20 mouse cellular contexts compared by ENCODE assay signal in the genomic region with DNA sequence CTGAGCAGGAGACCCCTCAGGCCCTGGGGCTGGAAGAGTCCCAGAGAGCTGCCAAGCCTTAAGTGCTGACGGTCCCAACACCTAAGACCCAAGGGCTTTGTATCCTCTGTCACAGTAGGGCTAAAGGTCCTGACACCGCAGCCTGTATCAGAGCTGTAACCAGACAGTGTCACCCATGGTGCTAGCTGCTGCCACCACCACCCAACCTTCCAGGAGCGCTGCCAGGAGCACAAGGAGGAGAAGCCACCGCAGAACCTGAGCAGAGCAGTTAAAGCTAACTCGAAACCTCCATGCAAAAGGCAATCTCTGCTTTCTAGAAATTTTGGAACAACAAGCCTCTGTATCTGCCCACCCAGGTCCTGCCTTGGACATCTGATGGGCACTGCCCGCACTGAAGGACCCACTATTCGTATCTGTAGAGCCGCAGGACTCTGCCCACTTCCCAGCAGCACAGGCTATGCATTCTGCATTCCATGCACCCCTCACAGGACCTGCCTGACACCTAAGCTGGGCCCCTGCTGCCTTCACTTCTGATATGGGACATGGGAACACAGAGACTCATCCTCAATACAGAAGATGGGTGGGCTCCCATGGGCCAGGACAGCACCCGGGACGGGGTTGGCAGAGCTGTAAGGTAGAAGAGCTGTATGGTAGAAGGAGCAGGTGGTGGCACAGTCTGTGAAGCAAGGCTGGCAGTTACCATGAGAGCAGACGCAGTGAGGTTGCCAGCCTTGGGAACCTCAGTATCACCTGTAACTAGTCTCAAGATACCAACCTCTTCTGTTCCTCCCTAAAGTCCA. TPM values are rescaled to one million over a fixed set of nuclear protein-coding genes. Genes with fewer than 3 reads are reported as not detected.
DNase-seq lines count a peak whose midpoint lies in the region; ATAC-seq and TF ChIP-seq lines count a peak whose summit lies in the region.
"Had no signal": no experiment of that assay in that cellular context is flagged by ENCODE, and none has a peak within 500 bp of the region (broad histone marks: within the 10 kb centered on the region; RNA-seq: fewer than 3 reads in every experiment).

No protein-coding gene starts in this region.

- H3K36me3 ChIP-seq in hindbrain, postnatal 0 days (ENCODE audit: insufficient read depth, low read length), result no peaks in the 10 kb centered on the region
- H3K36me3 ChIP-seq: embryonic facial prominence, embryonic 12.5 days; neural tube, embryonic 12.5 days had no signal

- H3K9me3 ChIP-seq in hindbrain, postnatal 0 days (ENCODE audit: low read length), result no peaks in the 10 kb centered on the region
- H3K9me3 ChIP-seq: embryonic facial prominence, embryonic 12.5 days; liver, embryonic 12.5 days; neural tube, embryonic 12.5 days had no signal

- DNase-seq in cerebellum, adult 18-20 months, result peak; percentile 53 to 64
- DNase-seq in cerebellum, adult 11 months, result no peak
- DNase-seq in left cerebral cortex, adult 2 months (ENCODE audit: extremely low spot score in 1 of 2, low spot score in 2 of 2), result no peak
- no peak for DNase-seq in left cerebral cortex, adult 18-20 months (ENCODE audit: low spot score in 2 of 2)
- DNase-seq in cerebellum, postnatal 10 days, result peak; percentile 63 to 65
- no peak for DNase-seq in hindbrain, postnatal 0 days (ENCODE audit: low spot score)
- no peak for DNase-seq in kidney, adult 18-20 months
- DNase-seq in frontal cortex, postnatal 14 days (ENCODE audit: low spot score in 2 of 2), result no peak
- DNase-seq: adrenal gland, adult 2 months; kidney, adult 9 months; lung, embryonic 14.5 days; right cerebral cortex, postnatal 4 days; thymus, postnatal 4 days had no signal

- no peak overlapping the region for H3K9ac ChIP-seq in hindbrain, postnatal 0 days (replicated peaks; ENCODE audit: low read length)
- H3K9ac ChIP-seq: embryonic facial prominence, embryonic 12.5 days; liver, embryonic 12.5 days; lung, embryonic 14.5 days; neural tube, embryonic 12.5 days had no signal

- no peak overlapping the region for H3K4me2 ChIP-seq in hindbrain, postnatal 0 days (ENCODE audit: low read depth, low read length)
- H3K4me2 ChIP-seq: embryonic facial prominence, embryonic 12.5 days; liver, embryonic 12.5 days; lung, embryonic 14.5 days; neural tube, embryonic 12.5 days had no signal

- no peaks in the 10 kb centered on the region for H3K27me3 ChIP-seq in hindbrain, postnatal 0 days (ENCODE audit: insufficient read depth, low read length)
- H3K27me3 ChIP-seq: CH12.LX; embryonic facial prominence, embryonic 12.5 days; liver, embryonic 12.5 days; neural tube, embryonic 12.5 days had no signal

- H3K27ac ChIP-seq in left cerebral cortex, adult 2 months, result peak overlapping the region; percentile 73
- peak overlapping the region; percentile 20; the same call in 1 of the 2 replicates for H3K27ac ChIP-seq in hindbrain, postnatal 0 days
- H3K27ac ChIP-seq: embryonic facial prominence, embryonic 12.5 days; liver, embryonic 12.5 days; macrophage; neural tube, embryonic 12.5 days had no signal

- H3K4me1 ChIP-seq in hindbrain, postnatal 0 days (ENCODE audit: insufficient read depth, low read length), result peaks cover 17% of the 10 kb centered on the region
- H3K4me1 ChIP-seq: embryonic facial prominence, embryonic 12.5 days had no signal

- no peak for ATAC-seq in hindbrain, postnatal 0 days
- ATAC-seq: forebrain, embryonic 16.5 days; inflammation-experienced regulatory T-cells, adult 6 months; liver, embryonic 12.5 days had no signal

- no peak for TF ChIP-seq CTCF in left cerebral cortex, adult 2 months (IDR thresholded peaks at IDR 0.05)
- no peak for TF ChIP-seq CTCF in hindbrain, postnatal 0 days (IDR thresholded peaks at IDR 0.05; ENCODE audit: low read depth)

- H3K4me3 ChIP-seq in left cerebral cortex, adult 2 months, result no peak overlapping the region
- H3K4me3 ChIP-seq in hindbrain, postnatal 0 days (ENCODE audit: low read length), result no peak overlapping the region
- H3K4me3 ChIP-seq: embryonic facial prominence, embryonic 12.5 days; liver, embryonic 12.5 days; neural tube, embryonic 12.5 days had no signal

- intact Hi-C loops in left cerebral cortex, adult 2 months (cut with DNase I), result no loop called here

- WGBS in hindbrain, postnatal 0 days, result 87% methylated on average over 11 of the region's 11 CpGs

RNA-seq across cellular contexts. Expression of gene Gper1, which starts 18.2 kb away (rescaled TPM):
- total RNA-seq in left cerebral cortex, adult 2 months (2021), result 1 to 10 TPM; 2.5 to 2.8 TPM
- total RNA-seq in left cerebral cortex, adult 18-20 months (2021), result 1 to 10 TPM; 2.8 to 3.0 TPM
- 5.8 and 9.6 TPM in 2 replicates for total RNA-seq in hindbrain, postnatal 0 days (2014; rRNA removed)
- 5.6 and 6.2 TPM in 2 replicates for polyA plus RNA-seq in hindbrain, postnatal 0 days (2015; fragmentation: Nextera tagmentation; extraction: Ambion mirVana)
- polyA plus RNA-seq: inflammation-experienced regulatory T-cells, adult 6 months; macrophage had no signal

RNA-seq across cellular contexts. Expression of gene 3110082I17Rik, which starts 19.2 kb away (rescaled TPM):
- 10 to 100 TPM; 16.3 to 17.9 TPM for total RNA-seq in left cerebral cortex, adult 2 months (2021)
- 10 to 100 TPM; 14.1 to 14.6 TPM for total RNA-seq in left cerebral cortex, adult 18-20 months (2021)
- total RNA-seq in hindbrain, postnatal 0 days (2014; rRNA removed), result 6.1 and 12.8 TPM in 2 replicates
- polyA plus RNA-seq in hindbrain, postnatal 0 days (2015; fragmentation: Nextera tagmentation; extraction: Ambion mirVana), result 17.1 and 18.2 TPM in 2 replicates

RNA-seq across cellular contexts. Expression of gene C130050O18Rik, which starts 36.0 kb away (rescaled TPM):
- total RNA-seq in left cerebral cortex, adult 2 months (2021), result under 1 TPM; 0.29 to 0.63 TPM
- total RNA-seq in left cerebral cortex, adult 18-20 months (2021), result under 1 TPM in 1 of 2 experiments, not detected in 1; 0.33 TPM
- 1.1 TPM in 1 of 2 replicates, not detected in the other for total RNA-seq in hindbrain, postnatal 0 days (2014; rRNA removed)
- polyA plus RNA-seq in hindbrain, postnatal 0 days (2015; fragmentation: Nextera tagmentation; extraction: Ambion mirVana), result 0.34 TPM in 1 of 2 replicates, not detected in the other
- total RNA-seq: CH12.LX had no signal
- polyA plus RNA-seq: inflammation-experienced regulatory T-cells, adult 6 months had no signal

RNA-seq across cellular contexts. Expression of gene Zfand2a, which starts 43.2 kb away (rescaled TPM):
- total RNA-seq in left cerebral cortex, adult 2 months (2021), result 10 to 100 TPM; 53.9 to 60.0 TPM
- 10 to 100 TPM; 54.6 to 57.6 TPM for total RNA-seq in left cerebral cortex, adult 18-20 months (2021)
- total RNA-seq in hindbrain, postnatal 0 days (2014; rRNA removed), result 55.2 and 61.1 TPM in 2 replicates
- polyA plus RNA-seq in hindbrain, postnatal 0 days (2015; fragmentation: Nextera tagmentation; extraction: Ambion mirVana), result 19.4 and 26.2 TPM in 2 replicates

Comparison
In these comparisons a context has a peak if more than half of its experiments do, and no peak if none do; other contexts are left out.
1. DNase-seq: peak in cerebellum, adult 18-20 months (2 of 2) and cerebellum, postnatal 10 days (2 of 2); none in cerebellum, adult 11 months (single experiment), left cerebral cortex, adult 2 months (0 of 2), left cerebral cortex, adult 18-20 months (0 of 2), hindbrain, postnatal 0 days (single experiment), kidney, adult 18-20 months (single experiment) and frontal cortex, postnatal 14 days (0 of 2).